Mouse (Mus musculus) cerebellum, adult 9-10 months (tissue): ENCODE measurements around the gene Rbm17.
"Not testable (repeated sequence)": the region's sequence is repeated elsewhere in the genome, so short reads cannot be mapped to it uniquely, and the experiment has no call there.

Source experiments
- DNase-seq: peaks from one replicate; pipeline ENCODE4 v3.0.0; 2022

The Rbm17 gene

GRCm38 (mm10) chr2:11604053-11604452 lies at the start of gene Rbm17:
Gene Rbm17 (minus strand): TSS chr2:11604153.
- no peak for DNase-seq

- DNase-seq, result no peak
These were observed 49.4 kb upstream of the Rbm17 start for GRCm38 (mm10) chr2:11653330-11653729.

DNA sequence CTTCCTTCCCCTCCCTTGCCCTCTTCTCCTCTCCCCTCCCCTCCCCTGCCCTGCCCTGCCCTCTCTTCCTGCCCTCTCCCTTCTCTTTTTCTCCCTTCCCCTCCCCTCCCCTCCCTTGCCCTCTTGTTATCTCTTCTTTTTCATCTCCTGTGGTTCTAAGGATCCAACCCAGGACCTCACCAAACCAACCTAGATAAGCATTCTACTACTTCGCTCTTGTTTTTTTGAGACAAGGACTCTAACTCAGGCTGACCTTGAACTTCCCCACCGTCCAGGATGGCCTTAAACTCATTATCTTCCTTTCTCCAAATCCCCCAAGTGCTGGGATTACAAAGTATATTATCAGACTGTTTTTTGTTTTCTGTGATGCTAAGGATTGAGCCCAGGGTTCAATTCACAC lies 48.8 kb upstream of the Rbm17 start:
- no peak for DNase-seq

DNA sequence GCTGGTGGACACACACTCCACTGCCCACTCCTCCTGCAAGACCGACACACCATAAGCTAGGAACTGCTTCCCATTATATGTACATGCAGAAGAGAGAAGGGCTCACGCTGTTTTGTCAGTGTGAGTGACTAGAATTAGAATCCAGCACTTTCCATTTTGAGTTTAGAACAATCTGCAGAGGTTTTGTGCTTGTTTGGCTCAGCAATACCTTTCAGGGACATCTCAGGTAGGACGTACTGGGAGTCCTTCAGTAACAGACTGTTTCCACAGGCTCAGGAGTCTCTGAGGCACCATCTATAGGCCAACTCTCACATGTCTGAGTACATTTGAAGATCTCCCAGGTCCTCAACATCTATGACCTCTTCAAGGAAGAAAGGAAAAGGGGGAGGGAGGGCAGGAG lies 48.2 kb upstream of the Rbm17 start:
- no peak for DNase-seq

DNA sequence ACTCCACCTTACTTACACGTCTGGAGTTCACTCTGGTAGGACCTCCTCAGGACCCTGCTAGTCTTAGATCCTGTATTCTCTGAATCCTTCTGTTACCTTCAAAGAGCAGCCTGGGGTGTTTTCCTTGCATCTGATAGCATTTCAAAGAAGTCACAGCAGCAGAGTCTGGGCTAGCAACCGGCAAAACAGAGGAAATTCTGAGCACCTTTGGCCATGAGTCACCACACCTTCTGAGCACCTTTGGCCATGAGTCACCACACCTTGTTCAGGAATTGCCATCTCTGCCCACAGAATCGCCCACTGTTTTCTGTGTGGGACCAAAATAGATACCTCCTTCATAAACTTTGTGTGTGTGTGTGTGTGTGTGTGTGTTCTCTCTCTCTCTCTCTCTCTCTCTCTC lies 47.5 kb upstream of the Rbm17 start:
- no peak for DNase-seq

- no peak for DNase-seq
These were observed 41.3 kb upstream of the Rbm17 start for GRCm38 (mm10) chr2:11645297-11645696.

DNA sequence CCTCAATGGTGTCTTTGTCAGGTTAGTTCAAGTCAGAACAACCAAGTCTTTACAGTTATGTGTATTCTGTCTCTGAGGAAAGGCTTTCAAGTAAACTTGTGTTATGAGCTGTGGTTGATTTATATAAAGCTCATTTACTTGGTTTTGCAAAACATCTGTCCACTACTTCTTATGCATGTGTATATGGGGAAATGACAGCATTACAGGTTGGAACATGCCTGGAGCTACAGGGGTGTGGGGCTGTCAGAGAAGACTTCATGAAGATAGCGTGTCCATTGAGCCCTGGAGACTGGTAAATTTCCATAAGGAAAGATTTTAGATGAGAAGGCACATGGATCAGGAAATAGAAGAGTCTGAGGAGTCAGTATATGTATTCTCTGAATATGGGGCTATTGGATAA lies 40.1 kb upstream of the Rbm17 start:
- no peak for DNase-seq

DNA sequence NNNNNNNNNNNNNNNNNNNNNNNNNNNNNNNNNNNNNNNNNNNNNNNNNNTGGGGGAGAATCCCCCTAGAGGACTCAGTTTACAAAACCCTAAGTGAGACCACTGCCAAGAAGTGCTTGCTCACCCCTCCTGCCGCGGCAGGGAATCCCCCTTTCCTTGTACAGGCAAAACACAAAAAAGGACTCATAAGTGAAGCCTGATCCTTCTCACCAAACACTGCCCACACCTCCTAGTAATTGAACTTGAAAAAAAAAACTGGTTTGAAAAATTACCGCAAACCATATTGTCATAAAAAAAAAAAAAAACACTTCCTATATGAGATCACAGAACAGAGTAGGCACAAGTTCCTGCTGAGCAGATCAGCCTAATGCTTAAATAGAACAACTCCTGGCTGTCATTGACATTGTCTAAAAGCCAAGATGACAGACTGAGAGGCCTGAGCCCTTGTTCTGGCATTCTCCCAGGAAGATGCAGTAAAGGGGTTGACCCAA lies 38.5 kb upstream of the Rbm17 start, which contains the start of gene Il2ra:
TSS of gene Il2ra (plus strand) at position 357 of the 491 bp plus-strand sequence.
- DNase-seq, result no peak

DNA sequence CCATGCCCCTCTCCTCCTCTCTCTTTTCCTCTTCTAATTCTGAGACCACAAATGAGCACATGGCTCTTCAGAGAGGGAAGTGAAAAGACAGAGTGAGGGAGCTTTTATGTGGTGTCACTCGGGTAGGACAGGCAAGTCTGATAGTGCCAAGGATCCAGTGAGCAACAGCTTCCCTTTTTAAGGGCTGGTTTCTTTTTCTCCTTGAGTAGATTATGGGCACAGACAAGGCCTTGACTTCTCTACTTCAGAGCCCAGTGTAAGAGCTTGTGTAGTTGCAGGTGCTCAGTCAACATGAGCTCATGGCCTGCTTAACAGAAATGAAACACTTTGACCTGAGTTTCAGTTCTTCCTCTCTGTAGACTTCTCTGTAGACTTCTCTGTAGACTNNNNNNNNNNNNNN lies 33.2 kb upstream of the Rbm17 start:
- DNase-seq, result no peak

- no peak for DNase-seq
These were observed 32.2 kb upstream of the Rbm17 start for GRCm38 (mm10) chr2:11636138-11636480.

- DNase-seq, result no peak
These were observed 31.7 kb upstream of the Rbm17 start for GRCm38 (mm10) chr2:11635471-11636137.

- DNase-seq, result no peak
These were observed 31.1 kb upstream of the Rbm17 start for GRCm38 (mm10) chr2:11635035-11635434.

DNA sequence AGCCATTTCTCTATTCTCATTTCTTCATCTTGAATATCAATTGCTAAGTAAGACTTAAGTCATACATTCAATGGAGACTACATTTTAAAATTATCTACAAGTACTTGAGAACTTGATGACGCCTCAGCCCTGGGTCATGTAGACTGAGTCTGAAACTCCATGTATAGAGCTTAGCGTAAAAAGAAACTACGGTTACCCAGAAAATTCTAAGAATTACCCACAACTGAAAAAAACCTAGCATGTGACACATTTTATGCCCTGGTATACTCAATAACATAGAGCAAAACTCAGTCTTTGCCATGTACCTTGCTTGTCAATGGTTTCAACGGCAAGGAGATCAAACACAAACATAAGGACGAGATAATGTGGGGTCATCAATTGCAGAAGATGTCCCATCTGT lies 21.9 kb upstream of the Rbm17 start, which contains the start of gene Gm17490:
TSS of gene Gm17490 (minus strand) at position 375 of the 400 bp plus-strand sequence.
- DNase-seq, result no peak

DNA sequence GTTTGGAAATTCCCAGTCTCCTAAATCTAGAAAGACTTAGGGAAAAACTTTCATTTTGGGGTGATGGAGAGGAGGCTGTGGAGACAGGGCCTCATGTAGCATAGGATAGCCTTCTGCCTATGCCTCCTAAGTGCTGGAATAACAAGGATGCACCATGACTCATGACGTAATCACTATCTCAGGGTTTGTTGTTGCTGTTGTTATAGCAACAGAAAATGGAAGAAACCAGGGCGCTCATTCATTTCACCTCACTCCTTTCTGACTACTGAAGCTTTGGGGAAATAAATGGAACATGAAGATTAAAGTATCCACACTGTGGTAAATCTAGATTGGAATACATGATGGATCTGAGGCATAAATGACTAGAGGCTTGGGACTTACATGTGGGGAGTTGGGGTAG lies 19.8 kb upstream of the Rbm17 start:
- DNase-seq, result no peak

DNA sequence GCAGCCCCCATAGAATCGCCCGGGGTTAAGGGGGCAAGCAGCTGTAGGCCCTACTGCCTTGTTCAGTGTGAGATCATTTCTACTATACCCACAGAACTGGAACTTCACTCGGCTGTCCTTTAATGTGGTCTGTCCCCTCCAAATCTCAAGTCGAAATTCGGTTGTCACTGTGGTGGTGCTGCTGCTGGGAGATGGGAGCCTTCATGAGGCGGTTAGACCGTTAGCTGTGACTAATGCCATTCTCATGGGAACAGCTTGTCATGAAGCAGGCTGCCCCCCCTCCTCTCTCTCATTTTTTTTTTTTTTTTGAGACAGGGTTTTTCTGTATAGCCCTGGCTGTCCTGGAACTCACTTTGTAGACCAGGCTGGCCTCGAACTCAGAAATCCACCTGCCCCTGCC lies 19.2 kb upstream of the Rbm17 start:
- DNase-seq, result no peak

GRCm38 (mm10) chr2:11619598-11619997 lies 15.6 kb upstream of the Rbm17 start:
- no peak for DNase-seq

DNA sequence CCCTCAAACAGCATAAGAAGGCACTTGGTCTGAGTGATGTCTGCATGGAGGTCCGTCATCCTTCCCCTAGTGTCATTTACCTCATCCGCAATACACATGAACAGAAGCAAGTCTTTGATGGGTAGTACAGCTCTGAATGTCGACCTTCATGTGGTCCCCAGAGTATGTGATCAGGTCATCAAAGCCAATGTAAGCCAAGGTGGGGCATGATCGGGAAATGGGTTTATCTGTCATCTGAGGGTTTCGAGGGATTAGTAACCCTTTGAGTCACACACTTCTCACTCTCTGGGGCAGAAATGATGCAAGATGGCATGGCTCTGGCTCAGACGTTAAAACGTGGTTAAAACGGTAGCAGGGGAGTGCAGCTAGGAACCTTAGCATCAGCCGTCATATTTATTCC lies 12.9 kb upstream of the Rbm17 start:
- no peak for DNase-seq

DNA sequence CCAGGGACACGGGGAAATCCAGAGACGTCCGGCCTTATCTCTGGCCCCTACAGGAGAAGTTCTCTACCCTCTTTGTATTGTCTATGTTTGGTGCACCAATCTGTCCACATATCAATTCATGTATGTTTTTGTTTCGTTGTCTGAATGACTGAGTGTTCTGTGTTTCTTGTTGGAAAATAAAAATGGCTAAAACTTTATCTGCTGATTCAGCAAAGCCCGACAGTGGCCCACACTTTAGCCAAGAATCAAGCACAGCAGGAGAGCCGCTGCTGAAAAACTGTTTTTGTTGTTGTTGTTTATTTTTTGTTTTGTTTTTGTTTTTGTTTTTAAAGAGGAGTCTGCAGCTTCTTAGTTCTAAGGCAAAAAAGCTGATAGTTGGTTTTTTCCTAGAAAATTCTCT lies 9.0 kb upstream of the Rbm17 start:
- DNase-seq, result not testable (repeated sequence)

- DNase-seq, result not testable (repeated sequence)
These were observed 2.8 kb upstream of the Rbm17 start for GRCm38 (mm10) chr2:11606718-11607117.

DNA sequence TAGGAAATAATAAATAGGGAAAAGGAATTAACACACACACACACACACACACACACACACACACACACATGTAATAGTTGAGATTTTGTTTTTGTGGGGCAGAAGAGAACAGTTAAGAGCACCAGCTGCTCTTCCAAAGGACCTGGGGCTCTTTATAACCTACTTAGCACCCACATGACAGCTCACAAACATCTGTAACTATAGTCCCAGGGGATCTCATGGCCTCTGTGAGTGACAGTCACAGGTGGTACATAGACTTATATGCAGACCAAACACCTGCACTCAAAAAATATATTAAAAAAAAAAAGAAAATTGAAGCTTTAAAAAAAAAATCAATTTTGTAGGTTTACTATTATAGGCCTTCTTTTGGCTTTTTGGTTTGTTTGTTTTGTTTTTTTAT lies 958 bp upstream of the Rbm17 start:
- DNase-seq, result no peak

DNA sequence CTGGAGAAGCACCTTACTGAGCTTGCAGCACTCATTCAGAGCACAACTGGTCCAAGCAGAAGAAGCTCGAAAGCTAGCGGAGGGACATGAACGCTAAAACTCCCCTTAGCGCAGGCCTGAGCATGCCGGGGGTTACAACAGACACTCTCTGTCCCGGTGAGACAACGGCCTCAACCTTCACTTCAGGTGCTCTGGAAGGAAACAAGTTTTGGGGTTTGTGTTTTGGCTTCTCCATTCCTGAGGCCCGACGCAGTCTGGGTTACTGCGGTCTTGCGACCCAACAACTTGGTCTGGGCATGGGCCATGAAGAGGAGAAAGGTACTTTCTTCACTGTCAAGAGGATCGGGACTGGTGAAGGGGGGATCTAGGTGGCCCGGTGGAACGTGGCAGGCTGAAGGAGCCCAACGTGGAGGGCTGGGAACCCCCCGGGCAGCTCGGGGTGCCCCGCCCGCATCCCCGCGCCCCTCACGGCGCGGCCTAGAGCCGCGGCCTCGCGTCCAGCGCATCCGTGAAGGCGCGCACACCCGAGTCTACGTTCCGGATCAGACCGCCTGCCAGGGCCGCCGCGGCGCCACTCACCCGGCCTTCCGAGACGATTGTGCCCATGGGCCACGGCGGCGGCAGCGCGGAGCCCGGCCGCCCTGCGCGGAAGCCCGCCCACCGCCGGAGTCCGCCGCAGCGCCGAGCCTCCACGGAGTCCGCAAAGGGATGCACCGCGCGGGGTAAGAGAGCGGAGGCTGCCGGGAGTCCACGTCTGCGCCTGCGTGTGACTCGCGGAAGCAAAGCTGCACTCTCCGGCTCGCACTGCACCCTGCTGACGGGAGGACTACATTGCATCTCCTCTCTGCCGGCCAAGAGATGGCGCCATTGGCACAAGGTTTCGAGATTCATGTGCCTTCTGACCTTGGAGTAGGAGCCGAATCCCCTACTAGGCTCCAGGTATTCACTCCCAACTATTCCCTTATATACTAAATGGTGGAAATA lies 1.2 kb downstream of the Rbm17 start:
- peak; percentile 95 for DNase-seq

- peak; percentile 21 for DNase-seq
These were observed 2.2 kb downstream of the Rbm17 start for GRCm38 (mm10) chr2:11601795-11602194.

DNA sequence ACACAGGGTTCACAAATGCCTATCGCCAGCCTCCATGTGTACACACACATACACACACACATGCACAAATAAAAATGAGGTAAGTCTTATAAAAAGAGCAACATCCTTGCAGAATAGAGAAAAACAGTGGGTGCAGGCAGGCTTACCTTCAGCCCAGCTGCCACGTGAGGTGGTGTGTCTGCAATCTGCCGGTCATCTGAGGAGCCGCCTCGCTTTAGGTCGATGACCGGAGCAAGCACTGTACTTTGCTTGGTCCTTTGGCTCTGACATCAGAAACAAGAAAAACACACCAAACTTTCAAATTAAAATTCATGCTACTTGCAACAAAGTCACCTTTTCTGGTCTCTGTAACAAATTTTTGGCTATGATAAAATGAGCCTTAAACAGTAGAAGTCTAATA lies 6.0 kb downstream of the Rbm17 start:
- DNase-seq, result no peak

- no peak for DNase-seq
These were observed 7.3 kb downstream of the Rbm17 start for GRCm38 (mm10) chr2:11596690-11597089.
